Mouse (Mus musculus): ENCODE data around the gene Spi1.
"Not testable (repeated sequence)": the region's sequence is repeated elsewhere in the genome, so short reads cannot be mapped to it uniquely, and the experiment has no call there.

Gene Spi1

DNA sequence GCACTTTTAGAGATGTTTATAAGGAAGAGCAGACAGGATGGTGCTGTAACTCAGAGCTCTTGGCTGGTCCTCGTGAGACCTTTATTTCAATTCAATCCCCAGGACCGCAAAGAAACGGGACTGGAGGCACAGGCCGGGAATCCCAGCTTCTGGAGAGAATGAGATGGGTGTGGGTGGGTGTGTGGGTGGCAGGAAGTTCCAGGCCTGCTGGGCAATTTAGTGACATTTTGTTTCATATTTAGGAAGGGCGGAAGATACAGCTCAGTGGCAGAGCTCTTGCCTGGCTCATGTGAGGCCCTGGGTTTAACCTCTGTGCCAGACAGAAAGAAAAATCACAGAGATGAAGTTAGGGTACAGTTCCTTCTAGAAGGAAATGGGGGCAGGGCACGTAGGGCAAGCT lies 8.0 kb downstream of the Spi1 start:
- no peak for DNase-seq (ENCODE audit: extremely low spot score, low read depth, low spot score)

DNA sequence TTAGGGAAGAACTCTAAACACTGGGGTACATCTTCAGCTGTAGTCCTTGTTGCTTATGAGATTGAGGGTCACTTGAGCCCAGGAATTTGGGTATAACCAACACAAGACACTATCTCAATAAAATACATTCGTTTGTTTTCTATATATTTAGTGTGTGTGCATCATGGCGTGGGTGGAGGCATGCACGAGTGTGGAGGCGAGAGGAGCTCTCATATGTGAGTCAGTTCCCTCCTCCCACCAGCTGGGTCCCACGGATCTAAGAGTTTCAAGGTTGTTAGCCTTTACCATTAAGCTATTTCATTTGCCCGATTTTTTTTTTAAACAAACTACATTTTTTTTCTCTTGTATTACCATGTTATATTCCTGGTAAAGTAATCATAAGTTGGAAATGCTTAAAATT lies 8.6 kb downstream of the Spi1 start:
- DNase-seq (ENCODE audit: extremely low spot score, low read depth, low spot score) = no peak

DNA sequence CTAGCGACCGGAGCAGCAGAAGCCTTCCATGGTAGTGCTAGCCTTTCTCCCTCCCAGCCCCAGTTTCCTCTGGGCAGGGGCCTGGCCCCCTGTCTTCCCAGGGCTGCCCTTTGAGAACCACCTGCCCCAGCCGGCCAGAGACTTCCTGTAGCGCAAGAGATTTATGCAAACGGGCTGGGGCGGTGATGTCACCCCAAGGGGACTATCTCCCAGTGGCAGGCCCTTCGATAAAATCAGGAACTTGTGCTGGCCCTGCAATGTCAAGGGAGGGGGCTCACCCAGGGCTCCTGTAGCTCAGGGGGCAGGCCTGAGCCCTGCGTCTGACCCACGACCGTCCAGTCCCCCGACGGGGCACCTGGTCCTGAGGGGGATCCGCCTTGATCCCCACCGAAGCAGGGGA lies 14.3 kb downstream of the Spi1 start:
- no peak for DNase-seq (ENCODE audit: extremely low spot score, low read depth, low spot score)

DNA sequence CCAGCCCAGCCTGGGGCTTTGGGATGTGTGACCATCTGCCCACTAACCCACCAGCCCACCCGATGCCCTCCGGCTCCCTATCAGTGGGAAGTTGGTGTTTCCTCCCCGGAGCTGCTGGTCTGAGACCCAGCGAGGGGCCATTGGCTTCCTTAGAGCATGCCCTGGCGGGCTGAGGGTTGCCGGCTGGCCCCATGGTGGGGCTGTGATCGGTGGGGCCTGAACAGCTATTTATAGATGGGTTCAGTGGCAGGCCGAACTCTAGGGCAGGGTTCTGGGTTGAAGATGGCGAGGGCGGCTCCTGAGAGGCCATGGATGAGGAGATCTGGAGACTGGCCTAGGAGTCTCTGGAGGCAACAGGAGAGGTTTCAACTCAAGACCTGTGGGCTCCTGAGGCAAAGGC lies 14.8 kb downstream of the Spi1 start:
- DNase-seq (ENCODE audit: extremely low spot score, low read depth, low spot score) = no peak

DNA sequence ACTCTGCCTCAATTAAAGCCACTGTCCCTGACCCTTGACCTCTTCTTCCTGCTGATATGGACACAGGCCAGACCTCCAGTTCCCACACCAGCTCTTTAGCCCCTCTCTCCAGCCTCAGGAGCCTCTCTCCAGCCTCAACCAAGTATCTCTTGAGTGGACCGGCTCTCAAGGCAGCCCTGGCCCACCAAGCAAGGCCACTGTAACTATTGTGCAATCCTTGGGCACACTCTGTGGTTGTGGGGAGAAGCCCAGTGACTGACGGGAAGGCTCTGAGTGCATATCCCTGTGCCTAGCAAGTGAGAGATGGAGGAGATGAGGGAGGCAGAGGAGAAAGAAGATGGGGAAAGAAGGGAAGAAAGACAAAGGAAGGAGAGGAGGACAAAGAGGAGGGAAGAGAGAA lies 16.0 kb downstream of the Spi1 start:
- no peak for DNase-seq (ENCODE audit: extremely low spot score, low read depth, low spot score)

DNA sequence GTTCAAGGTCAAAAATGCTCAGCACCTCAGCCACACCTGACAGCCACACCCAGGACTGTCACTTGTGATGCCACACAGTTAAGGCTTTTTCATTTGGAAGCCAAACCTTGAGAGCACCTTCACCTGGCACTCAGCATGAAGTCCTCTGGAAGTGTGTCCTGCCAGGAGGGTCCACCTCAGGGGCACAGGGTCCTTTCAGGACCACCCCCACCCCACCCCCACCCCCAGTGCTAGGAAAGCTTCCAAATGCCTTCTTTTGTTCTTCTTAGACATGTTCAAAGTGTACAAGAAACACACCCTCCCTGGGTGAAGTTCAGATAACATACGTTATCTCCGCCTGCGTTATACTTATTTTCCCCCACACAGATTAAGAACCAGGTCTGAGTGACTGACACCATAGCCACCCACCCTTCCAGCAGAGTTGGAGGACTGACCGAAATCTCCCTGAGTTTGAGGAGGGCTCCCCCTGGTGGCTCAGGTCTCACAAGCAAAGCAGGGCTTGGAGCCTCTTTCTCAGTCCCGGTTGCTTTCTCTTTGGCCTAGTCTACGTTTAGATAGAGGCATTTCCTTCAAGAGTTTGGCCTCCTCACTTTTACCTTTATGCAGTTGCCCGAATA lies 19.0 kb downstream of the Spi1 start:
- DNase-seq (ENCODE audit: extremely low spot score, low read depth, low spot score) = peak; percentile 77

DNA sequence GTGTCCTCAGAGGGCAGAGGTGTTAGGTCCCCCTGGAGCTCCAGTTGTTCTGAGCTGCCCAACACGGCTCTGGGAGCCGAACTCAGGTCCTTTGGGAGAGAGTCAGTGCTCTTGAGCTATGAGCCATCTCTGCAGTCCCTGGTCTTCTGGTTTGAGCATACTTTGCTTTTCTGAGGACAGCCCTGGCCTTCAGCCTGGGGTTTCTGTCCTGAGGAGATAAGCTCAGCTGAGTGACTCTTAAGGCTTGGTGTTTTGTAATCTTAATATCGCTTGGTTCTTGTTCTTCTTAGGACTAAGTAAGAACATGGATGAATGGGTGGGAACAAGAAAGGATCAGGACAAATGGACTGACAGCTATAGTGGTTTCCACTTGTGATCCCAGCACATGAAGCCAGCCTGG lies 26.0 kb downstream of the Spi1 start:
- no peak for DNase-seq (ENCODE audit: extremely low spot score, low read depth, low spot score)

DNA sequence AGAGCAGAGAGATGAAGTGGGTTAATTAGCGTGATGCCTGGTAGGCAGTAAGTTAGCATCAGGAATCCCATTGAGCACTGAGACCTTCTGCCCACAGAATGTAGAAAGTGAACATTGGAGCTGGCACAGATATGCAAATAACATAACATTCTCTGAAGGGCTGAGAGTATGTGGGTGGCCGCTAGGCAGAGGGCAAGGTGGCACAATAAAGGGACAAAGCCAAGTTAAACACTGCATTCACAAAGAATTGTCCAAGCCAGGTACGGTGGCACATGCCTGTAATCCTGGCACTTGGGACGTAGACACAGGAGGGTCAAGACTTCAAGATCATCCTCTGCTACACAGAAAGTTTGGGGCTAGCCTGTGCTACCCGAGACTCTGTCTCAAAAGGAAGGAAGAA lies 27.1 kb downstream of the Spi1 start:
- no peak for DNase-seq (ENCODE audit: extremely low spot score, low read depth, low spot score)

DNA sequence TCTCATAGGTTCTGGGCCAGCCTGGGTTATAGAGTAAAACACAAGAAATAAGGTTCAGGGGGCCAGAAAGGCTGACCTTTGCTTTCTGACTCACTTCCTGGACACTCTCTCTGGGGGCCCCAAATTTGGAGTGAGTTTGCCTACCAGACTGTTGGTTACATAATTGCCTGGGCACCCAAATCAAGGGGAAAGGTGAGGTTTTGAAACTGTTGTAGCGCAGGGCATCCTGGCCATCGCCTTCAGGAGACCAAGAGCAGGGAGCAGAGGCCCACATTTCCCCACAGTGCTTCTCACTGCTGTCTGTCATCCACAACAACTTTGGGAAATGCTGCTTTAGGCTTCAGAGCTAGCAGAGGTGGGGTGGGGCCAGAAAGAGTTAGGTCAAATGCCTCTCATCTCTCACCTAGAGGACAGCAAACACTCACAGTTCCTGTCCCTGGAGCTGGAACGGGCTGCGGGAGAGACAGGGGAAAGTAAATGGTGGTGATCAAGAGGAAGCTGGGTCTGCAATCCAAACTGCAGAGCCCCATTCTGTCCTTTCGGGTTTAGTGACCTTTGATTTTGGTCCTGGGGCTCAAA lies 27.7 kb downstream of the Spi1 start:
- DNase-seq (ENCODE audit: extremely low spot score, low read depth, low spot score) = no peak

DNA sequence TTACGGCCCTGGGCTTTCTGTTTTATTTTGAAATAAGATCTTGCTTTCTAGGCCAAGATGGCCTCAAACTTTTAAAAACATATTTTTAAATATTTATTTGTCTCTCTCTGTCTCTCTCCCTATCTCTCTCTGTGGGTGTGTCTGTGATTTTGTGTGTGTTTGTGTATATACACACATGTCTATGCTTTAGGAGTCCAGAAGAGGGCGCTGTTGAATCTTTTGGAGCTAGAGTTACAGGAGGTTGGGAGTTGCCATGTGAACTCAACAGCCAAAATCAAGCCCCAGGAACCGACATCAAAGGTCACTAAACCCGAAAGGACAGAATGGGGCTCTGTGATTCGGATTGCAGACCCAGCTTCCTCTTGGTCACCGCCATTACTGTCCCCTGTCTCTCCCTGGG lies 28.2 kb downstream of the Spi1 start:
- no peak for DNase-seq (ENCODE audit: extremely low spot score, low read depth, low spot score)

DNA sequence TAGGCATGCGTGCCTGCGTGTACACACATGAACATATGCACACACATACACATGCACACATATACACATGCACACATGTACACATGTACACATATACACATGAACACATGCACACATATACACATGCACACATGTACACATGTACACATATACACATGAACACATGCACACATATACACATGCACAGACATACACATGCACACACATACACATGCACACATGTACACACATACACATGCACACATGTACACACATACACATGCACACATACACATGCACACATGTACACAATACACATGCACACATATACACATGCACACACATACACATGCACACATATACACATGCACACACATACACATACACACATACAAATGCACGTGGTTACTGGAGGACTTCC lies 29.6 kb downstream of the Spi1 start:
- not testable (repeated sequence) for DNase-seq (ENCODE audit: extremely low spot score, low read depth, low spot score)

DNA sequence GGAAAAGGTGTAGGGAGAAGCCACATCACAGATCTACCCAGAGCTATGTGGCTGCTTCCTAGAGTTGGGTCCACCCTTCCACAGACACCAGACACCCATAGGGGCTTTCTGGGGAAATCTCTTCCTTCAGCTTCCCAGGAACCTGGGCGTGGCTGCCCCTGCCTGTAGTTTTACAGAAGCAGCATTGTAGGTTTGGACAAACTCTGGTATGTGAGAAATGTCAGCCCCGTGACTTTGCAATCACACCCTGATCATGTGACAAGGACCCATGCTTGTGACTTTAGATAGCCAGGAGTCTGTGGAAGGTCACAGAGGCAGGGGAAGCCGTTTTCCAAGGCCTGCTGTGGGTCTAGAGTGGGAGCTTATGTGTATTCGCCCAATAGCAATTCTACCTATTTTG lies 30.3 kb downstream of the Spi1 start:
- no peak for DNase-seq (ENCODE audit: extremely low spot score, low read depth, low spot score)

DNA sequence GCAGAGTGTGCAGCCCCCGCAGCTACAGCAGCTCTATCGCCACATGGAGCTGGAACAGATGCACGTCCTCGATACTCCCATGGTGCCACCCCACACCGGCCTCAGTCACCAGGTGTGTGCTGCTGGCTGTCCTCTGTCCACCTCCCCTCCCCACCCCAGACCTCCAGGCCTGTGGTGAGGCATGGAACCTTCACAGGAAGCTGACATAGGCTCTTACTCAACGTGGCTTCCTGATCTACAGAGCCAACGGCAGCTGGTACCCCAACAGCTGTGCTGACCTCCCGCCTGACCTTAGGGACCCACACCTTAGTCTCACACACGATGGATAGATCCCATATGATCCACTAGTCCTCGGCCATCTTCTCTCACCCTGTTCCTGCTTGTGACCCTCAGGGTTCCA lies 31.1 kb downstream of the Spi1 start:
- no peak for DNase-seq (ENCODE audit: extremely low spot score, low read depth, low spot score)

DNA sequence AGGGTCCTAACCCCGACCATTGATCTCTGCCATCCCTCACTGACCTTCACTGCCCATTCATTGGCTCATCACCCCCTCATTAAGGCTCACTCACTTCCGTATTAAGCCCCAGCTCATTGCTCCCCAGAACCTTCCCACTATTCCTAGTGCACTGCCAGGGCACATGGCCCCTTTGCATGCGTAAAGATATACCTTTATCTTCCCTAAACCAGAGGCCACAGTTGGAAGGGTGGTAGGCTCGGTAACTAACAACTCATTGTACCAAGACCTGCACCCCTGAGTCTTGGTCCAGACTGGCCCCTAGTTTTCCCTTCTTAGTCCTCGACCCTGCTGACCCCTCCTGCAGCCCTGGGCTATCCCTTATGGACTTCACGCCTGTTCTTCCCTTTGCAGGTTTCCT lies 31.7 kb downstream of the Spi1 start:
- no peak for DNase-seq (ENCODE audit: extremely low spot score, low read depth, low spot score)

DNA sequence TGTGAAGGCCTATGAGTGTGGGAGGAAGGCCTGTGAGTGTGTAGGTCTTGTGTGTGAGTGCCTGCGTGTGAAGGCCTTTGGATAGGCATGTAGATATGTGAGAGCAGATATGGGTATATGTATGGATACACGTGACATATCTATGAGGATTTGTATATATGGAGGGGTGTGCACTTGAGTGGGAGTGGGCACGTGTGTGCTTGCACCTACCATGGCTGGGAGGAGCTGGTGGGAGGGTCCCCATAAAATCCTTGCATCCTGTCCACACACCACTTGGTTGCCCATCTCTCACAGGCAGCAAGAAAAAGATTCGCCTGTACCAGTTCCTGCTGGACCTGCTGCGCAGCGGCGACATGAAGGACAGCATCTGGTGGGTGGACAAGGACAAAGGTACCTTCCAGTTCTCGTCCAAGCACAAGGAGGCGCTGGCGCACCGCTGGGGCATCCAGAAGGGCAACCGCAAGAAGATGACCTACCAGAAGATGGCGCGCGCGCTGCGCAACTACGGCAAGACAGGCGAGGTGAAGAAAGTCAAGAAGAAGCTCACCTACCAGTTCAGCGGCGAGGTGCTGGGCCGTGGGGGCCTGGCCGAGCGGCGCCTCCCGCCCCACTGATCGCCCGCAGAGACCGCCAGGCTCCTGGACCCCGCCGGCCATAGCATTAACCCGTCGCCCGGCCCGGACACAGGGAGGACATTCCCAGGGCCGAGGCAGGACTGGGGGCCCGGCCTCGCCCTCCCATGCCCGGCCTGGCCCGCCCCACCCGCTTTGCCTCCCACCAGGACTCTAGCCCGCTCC lies 32.8 kb downstream of the Spi1 start:
- DNase-seq (ENCODE audit: extremely low spot score, low read depth, low spot score) = peak; percentile 79

DNA sequence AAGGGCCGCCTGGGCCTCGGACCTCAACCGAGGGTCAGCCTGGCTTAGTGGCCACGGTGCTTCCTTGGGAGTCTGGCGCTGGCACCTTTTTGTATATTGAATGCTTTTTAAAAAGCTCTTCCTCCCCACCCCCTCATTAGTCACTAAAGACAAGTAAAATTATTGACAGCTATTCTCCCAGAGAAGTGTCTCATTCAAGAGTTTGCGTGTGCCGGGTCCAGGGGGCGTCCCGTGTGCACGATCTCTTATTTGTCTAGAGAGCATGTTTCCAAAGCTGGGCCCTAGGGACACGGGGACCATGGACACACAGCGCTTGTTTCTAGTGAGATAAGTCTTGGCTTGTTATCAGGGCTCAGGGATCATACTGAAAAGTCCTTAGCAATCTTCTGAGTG lies 33.4 kb downstream of the Spi1 start:
- no peak for DNase-seq (ENCODE audit: extremely low spot score, low read depth, low spot score)

DNA sequence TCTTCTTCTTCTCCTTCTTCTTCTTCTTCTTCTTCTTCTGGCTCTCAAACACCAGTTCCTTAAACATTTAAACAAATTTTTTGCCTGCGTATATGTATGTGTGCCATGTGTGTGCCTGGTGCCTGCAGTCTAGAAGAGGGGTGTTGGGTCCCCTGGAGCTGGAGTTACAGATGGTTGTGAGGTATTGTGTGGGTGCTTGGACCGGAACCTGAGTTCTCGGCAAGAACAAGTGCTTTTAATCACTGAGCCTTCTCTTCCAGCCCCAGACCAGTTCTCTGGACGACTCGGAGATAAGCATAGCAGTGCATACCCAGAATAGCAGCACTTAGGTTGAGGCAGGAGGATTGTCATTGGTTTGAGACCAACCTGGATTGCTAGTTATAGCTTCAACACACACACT lies 34.7 kb downstream of the Spi1 start:
- no peak for DNase-seq (ENCODE audit: extremely low spot score, low read depth, low spot score)

DNA sequence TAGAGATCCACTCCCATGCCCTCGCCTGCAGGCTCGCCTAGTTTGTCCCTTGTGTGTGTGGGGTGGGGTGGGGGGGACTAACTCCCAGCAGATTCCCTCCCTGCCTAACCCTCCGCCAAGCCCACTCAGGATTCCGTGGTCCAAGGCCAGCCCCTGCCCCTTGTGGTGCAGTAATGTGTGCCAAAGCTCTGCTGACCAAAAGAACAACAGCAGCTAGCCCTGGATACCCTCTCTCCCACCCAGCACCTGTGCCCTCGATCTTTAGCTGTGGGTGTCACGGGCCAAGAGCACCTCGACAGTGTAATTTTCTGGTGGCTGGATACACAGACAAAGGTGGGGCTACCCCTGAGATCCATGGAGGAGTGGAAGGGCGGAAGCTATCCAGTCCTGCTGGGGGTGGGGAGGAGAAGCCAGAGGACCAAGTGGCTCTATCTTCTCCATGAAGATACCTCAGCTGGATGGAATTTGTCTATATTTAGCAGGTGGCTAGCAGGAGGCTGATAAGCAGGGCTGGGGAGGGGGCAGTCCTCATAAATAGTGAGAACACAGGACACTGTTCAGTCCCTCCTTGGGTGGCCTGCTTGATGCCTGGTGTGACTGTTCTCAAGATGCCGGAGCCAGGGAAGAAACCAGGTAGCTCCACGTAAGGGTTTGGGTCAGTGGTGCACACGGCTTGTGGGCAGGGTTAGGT lies 35.5 kb downstream of the Spi1 start, which contains the start of gene Mybpc3:
TSS of gene Mybpc3 (plus strand) at position 560 of the 691 bp plus-strand sequence.
- no peak for DNase-seq (ENCODE audit: extremely low spot score, low read depth, low spot score)

DNA sequence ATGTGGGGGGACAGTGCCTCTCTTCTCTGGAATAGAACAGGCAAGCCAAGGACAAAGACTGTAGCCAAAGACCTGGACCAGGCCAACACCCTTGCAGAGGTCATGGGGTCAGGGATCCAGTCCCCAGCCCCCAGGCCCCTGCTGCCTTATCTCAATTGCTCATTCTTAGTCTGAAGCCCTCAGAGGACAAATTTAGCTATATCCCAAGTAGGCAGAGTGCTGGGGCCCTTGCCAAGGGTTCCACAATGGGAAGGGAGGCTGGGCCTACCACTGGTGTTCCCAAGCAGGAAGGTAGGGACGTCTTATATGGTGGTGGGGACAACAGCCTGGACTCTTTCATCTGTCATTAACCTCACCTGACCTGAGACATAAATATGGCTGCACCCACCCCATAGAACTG lies 36.5 kb downstream of the Spi1 start:
- DNase-seq (ENCODE audit: extremely low spot score, low read depth, low spot score) = no peak

DNA sequence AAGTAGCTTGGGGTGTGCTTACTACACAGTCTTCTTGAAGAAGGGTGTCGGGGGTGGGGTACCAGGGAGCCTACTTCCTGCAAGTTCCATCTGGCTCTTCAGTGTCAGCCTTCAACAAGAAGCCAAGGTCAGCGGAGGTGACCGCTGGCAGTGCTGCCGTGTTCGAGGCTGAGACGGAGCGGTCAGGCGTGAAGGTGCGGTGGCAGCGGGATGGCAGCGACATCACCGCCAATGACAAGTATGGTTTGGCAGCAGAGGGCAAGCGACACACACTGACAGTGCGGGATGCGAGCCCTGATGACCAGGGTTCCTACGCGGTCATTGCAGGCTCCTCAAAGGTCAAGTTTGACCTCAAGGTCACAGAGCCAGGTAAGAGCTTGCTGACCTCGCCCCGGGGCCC lies 36.9 kb downstream of the Spi1 start:
- DNase-seq (ENCODE audit: extremely low spot score, low read depth, low spot score) = no peak

DNA sequence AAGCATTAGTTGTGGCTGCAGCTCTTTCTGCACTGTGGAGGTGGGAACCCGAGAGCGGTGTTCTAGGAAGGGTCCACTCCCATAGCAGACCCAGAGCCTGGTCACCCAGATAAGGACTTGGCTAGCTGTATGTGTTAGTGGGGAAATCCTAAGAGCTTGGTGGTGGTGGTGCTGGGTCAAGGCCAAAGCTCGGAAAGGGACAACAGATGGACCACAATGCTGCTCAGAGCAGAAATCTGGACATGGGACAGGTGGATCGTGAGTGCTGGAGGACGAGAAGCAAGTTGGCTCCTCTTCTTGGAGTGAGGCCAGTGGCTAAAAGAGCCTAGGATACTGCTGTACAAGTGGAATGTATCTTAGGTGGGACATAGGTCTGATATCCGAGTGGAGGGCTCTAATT lies 37.4 kb downstream of the Spi1 start:
- DNase-seq (ENCODE audit: extremely low spot score, low read depth, low spot score) = no peak

DNA sequence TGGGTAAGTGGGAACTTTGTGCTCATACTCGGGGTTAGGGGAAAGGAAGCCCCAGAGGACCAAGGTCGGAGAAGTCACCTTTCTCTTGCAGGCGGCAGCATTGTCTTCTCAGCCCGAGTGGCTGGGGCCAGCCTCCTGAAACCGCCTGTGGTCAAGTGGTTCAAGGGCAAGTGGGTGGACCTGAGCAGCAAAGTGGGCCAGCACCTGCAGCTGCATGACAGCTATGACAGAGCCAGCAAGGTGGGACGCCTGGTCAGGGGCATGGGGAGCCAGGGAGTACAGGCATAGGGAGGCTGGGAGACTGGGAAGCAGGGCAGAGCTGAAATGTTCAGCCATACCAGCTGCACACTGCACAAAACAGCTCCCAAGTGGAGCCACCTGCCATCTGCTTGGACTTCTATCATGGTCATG lies 38.1 kb downstream of the Spi1 start:
- no peak for DNase-seq (ENCODE audit: extremely low spot score, low read depth, low spot score)

All from hindlimb bud, embryonic 11.5 days (tissue).